Mouse (Mus musculus) liver, embryonic 13.5 days (tissue): ENCODE measurements around the gene Bptf. TPM values are rescaled to one million over a fixed set of nuclear protein-coding genes. Genes with fewer than 3 reads are reported as not detected.
"Not testable (repeated sequence)": the region's sequence is repeated elsewhere in the genome, so short reads cannot be mapped to it uniquely, and the experiment has no call there.

Experiments used
- ATAC-seq: fragments of 200-750 bp; cut with Nextera tagmentation; 2 replicates; pipeline ENCODE4 v1.8.0; 2017; ENCODE audit warnings: low read depth, mild to moderate bottlenecking, moderate number of reproducible peaks, moderate library complexity
- DNase-seq: peaks from one replicate; pipeline ENCODE4 v3.0.0; 2022
- H3K27ac ChIP-seq: fragments of 300-500 bp; sonication (generic); 2 replicates; pipeline ENCODE4 v1.5.1; 2015; ENCODE audit warnings: moderate library complexity, mild to moderate bottlenecking, inconsistent platforms
- H3K27me3 ChIP-seq: fragments of 300-500 bp; sonication (generic); 2 replicates; pipeline ENCODE4 v1.6.1; 2015; ENCODE audit warnings: mild to moderate bottlenecking, inconsistent platforms
- H3K36me3 ChIP-seq: fragments of 300-500 bp; sonication (generic); 2 replicates; pipeline ENCODE4 v1.6.1; 2015; ENCODE audit warnings: mild to moderate bottlenecking, inconsistent platforms
- H3K4me1 ChIP-seq: fragments of 300-500 bp; sonication (generic); replicated peaks from 2 replicates; pipeline ENCODE4 v1.6.1; 2015; ENCODE audit warnings: inconsistent platforms
- H3K4me2 ChIP-seq: fragments of 300-500 bp; sonication (generic); 2 replicates; pipeline ENCODE4 v1.6.1; 2015; ENCODE audit warnings: inconsistent platforms, mild to moderate bottlenecking, moderate library complexity
- H3K4me3 ChIP-seq: fragments of 300-500 bp; sonication (generic); replicated peaks from 2 replicates; pipeline ENCODE4 v1.5.1; 2015; ENCODE audit warnings: mild to moderate bottlenecking, inconsistent platforms
- H3K9ac ChIP-seq: fragments of 300-500 bp; sonication (generic); 2 replicates; pipeline ENCODE4 v1.6.1; 2015; ENCODE audit warnings: mild to moderate bottlenecking, inconsistent platforms
- H3K9me3 ChIP-seq: fragments of 300-500 bp; sonication (generic); replicated peaks from 2 replicates; pipeline ENCODE4 v1.6.1; 2016; ENCODE audit warnings: inconsistent platforms
- WGBS: fragments of 180-500 bp; shearing (Covaris S2); methylation state at CpG from one replicate; pipeline ENCODE4 v1.1.7; 2015; ENCODE audit not compliant: insufficient replicate concordance; 5-methylcytosine and 5-hydroxymethylcytosine counted together
- polyA plus RNA-seq: library from polyadenylated mRNA; unstranded; fragments of >200 nt; fragmentation: Nextera tagmentation; extraction: Ambion mirVana; gene quantifications from 2 replicates; pipeline ENCODE4 v1.2.1, GENCODE M21; 2015

The Bptf gene
- 8.7 and 9.3 TPM in 2 replicates for polyA plus RNA-seq

DNA sequence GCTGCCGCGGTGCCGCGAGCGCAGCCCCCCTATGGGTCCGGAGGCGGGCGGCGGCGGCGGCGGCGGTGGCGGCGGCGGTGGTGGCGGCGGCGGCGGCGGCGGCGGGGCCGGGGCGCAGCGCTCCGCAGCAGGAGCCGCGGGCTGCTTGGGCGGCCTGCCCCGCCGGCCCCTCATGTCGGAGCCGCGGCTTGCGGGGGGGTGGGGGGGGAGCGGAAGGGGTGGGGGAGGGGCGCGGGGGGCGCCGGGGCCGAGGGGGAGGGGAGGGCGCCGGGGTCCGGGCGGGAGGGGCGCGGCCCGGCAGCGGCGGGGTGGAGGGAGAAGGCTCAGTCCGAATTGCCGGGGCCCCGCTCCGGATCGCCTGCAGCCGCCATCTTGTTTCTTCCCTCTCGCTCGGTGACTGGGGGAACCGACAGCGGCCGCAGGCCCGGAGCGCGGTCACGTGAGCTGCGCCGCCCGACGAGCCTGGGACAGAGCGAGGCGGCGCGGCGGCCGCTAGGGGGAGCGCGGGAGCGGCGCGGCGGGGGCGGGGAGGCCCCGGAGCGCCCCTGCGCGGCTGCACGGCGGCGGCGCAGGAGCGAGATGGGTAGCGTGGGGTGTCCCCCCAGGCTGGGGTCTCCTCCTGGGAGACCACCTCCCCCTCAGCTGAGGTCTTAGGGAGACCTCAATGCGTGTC lies at the start of gene Bptf:
Gene Bptf (minus strand): TSS at position 379 of the 673 bp plus-strand sequence.
- Histone ChIP-seq H3K4me1 (peaks cover 46% of the 10 kb centered on the region), H3K4me2 (peak within 1 kb of the TSS; percentile 96), H3K9me3 (no peaks in the 10 kb centered on the region), H3K36me3 (no peaks in the 10 kb centered on the region), H3K9ac (peak within 1 kb of the TSS; percentile 97), H3K4me3 (peak within 1 kb of the TSS; percentile 91), H3K27me3 (no peaks in the 10 kb centered on the region), H3K27ac (peak within 1 kb of the TSS; percentile 88)
- under 1% methylated on average over 49 of the region's 94 CpGs for WGBS
- DNase-seq = peak; percentile 82
- peak; percentile 94 for ATAC-seq

DNA sequence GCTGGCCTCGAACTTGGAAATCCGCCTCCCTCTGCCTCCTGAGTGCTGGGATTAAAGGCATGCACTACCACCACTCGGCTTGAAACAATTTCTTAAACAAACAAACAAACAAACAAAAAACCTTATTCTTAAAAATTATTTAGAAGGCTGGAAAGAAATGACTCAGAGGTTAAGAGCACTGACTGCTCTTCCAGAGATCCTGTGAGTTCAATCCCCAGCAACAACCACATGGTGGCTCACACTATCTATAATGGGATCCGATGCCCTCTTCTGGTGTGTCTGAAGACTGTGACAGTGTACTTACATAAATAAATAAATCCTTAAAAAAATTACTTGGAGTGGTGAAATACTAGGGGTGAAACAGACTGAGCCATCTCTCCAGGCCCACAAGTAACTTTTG lies 29.3 kb upstream of the Bptf start:
- peaks cover 8% of the 10 kb centered on the region; the same call in 1 of the 2 replicates for H3K4me1 ChIP-seq
- H3K4me2 ChIP-seq = no peak overlapping the region
- ATAC-seq (no peak), DNase-seq (no peak)
- peaks cover 9% of the 10 kb centered on the region for H3K36me3 ChIP-seq
- H3K4me3 ChIP-seq = no peak overlapping the region
- no peaks in the 10 kb centered on the region for H3K9me3 ChIP-seq
- no peaks in the 10 kb centered on the region for H3K27me3 ChIP-seq
- no peak overlapping the region for H3K27ac ChIP-seq
- no peak overlapping the region for H3K9ac ChIP-seq
- 63% methylated on average over 4 of the region's 4 CpGs for WGBS

DNA sequence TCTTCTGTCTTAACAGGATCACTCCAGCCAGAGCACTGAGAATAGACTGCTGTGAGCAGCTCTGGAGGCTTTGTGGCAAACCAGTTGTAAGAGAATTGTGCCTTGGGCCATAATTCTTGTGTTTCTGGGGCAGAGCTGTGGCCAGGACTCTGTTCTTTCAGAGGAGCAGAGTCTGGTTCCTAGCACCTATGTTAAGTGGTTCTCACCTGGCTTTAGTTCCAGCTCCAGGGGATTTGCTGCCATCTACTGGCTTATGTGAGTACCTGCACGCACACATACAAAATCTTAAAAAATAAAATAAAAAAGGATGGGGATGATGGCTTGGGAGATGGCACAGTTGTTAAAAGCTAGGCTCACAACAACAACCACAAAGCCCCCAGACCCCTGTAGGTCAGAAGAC lies 27.1 kb upstream of the Bptf start:
- Histone ChIP-seq H3K9me3 (no peaks in the 10 kb centered on the region), H3K4me2 (no peak overlapping the region), H3K27me3 (no peaks in the 10 kb centered on the region), H3K4me3 (no peak overlapping the region), H3K9ac (no peak overlapping the region), H3K4me1 (peaks cover 8% of the 10 kb centered on the region; the same call in 1 of the 2 replicates), H3K27ac (no peak overlapping the region), H3K36me3 (no peaks in the 10 kb centered on the region)
- ATAC-seq (no peak), DNase-seq (no peak)
- 19% methylated on average over 1 of the region's 1 CpGs for WGBS

DNA sequence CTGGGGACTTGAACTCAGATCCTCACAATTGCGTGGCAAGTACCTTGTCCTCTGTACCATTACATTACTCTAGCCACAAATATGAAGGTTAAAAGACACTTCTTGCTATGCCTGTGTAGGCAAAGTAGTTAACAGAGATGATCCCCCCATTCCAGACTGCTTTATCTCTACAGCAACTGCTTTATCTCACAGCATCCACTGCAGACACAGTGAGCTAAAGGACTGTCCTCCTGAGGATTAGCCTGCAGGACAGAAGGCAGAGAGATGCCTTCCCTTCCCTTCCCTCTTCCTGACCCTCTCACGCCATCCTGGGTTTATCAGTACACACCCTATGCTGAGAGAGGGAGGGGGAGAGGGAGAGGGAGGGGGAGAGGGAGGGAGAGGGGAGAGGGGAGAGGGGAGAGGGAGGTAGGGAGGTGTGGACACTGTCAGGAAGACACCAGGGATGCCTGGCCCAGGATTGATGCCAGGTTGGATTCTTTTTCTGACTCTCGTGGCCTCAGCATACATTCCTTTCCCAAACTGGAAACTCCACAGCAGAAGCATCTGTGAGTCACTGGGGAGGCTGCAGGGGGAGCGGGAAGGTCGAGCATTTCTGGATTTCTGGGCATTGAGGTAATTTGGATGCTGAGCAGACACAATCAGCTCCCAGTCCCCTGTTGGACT lies 25.2 kb upstream of the Bptf start:
- 47% methylated on average over 5 of the region's 5 CpGs for WGBS
- ATAC-seq (peak; percentile 20; the same call in 1 of the 2 replicates), DNase-seq (no peak)
- no peaks in the 10 kb centered on the region for H3K9me3 ChIP-seq
- no peak overlapping the region for H3K27ac ChIP-seq
- H3K4me2 ChIP-seq = no peak overlapping the region
- peaks cover 8% of the 10 kb centered on the region; the same call in 1 of the 2 replicates for H3K4me1 ChIP-seq
- no peaks in the 10 kb centered on the region for H3K27me3 ChIP-seq
- H3K9ac ChIP-seq = no peak overlapping the region
- no peaks in the 10 kb centered on the region for H3K36me3 ChIP-seq
- H3K4me3 ChIP-seq = no peak overlapping the region

DNA sequence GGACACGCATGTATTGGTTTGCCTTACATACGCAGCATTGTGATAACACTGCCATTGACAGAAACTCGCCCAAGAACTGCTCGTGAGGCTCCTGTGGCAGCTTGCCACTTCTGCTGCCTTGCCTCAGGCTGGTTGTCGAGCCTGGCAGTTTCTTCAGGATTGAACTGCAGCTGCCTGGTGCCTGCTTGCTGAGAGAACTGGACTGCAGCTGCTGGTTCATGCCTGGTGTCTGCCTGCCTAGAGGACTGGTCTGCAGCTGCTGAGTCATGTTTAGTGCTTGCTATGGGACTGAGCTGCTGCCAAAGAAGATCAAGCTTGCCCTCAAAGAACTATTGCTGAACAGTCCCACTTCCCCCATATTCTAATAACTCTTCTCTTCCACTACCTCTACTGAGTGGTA lies 23.4 kb upstream of the Bptf start:
- DNase-seq (no peak), ATAC-seq (no peak)
- no peak overlapping the region for H3K4me2 ChIP-seq
- no peak overlapping the region for H3K4me3 ChIP-seq
- WGBS = 67% methylated on average over 5 of the region's 5 CpGs
- H3K9me3 ChIP-seq = no peaks in the 10 kb centered on the region
- no peak overlapping the region for H3K27ac ChIP-seq
- H3K27me3 ChIP-seq = no peaks in the 10 kb centered on the region
- H3K9ac ChIP-seq = no peak overlapping the region
- no peaks in the 10 kb centered on the region for H3K36me3 ChIP-seq
- peaks cover 8% of the 10 kb centered on the region; the same call in 1 of the 2 replicates for H3K4me1 ChIP-seq

DNA sequence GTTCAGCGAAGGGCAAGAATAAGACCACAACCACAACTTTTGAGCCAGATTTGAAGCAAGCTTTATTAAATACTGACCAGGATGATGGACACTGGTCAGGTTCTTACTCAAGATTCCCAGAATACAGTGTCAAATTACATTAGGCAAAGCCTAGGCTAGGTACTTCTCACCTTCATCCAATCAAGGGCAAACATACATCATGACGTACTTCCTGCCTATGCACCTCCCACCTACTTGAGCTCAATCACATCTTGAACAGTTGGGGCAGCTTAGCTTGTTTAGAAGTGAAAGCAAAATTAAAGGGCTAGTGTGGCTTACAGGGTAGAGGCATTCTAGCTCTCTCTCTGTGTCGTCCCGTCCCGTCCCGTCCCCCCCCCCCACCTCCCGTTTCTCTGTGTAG lies 22.5 kb upstream of the Bptf start:
- H3K9me3 ChIP-seq = no peaks in the 10 kb centered on the region
- H3K27ac ChIP-seq = no peak overlapping the region
- 62% methylated on average over 7 of the region's 7 CpGs for WGBS
- DNase-seq (no peak), ATAC-seq (no peak)
- H3K4me3 ChIP-seq = no peak overlapping the region
- no peaks in the 10 kb centered on the region for H3K36me3 ChIP-seq
- no peak overlapping the region for H3K4me2 ChIP-seq
- H3K9ac ChIP-seq = no peak overlapping the region
- H3K27me3 ChIP-seq = no peaks in the 10 kb centered on the region
- H3K4me1 ChIP-seq = peaks cover 8% of the 10 kb centered on the region; the same call in 1 of the 2 replicates

DNA sequence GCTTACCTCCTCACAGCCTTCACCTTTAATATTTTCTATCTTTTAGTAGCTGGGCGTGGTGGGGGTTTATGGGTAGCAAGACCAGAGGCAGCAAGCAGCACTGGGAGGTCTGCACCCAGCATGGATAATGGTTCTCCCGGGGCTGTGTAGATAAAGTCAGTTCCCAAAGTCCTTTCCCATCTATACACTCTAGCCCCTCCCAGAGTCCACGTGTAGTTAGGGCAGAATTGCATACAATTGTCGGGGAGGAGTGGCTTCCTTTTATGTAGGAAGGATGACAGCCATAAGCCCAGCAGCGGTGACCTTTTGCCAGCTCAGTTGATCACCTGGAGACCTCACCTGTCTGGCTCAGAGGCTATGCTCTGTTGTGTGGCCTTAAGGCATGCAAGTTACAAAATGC lies 21.7 kb upstream of the Bptf start:
- Histone ChIP-seq H3K27ac (no peak overlapping the region), H3K36me3 (no peaks in the 10 kb centered on the region), H3K27me3 (no peaks in the 10 kb centered on the region), H3K4me1 (peaks cover 8% of the 10 kb centered on the region; the same call in 1 of the 2 replicates), H3K4me2 (no peak overlapping the region), H3K9me3 (no peaks in the 10 kb centered on the region), H3K9ac (no peak overlapping the region), H3K4me3 (no peak overlapping the region)
- 57% methylated on average over 5 of the region's 5 CpGs for WGBS
- ATAC-seq = no peak
- no peak for DNase-seq

DNA sequence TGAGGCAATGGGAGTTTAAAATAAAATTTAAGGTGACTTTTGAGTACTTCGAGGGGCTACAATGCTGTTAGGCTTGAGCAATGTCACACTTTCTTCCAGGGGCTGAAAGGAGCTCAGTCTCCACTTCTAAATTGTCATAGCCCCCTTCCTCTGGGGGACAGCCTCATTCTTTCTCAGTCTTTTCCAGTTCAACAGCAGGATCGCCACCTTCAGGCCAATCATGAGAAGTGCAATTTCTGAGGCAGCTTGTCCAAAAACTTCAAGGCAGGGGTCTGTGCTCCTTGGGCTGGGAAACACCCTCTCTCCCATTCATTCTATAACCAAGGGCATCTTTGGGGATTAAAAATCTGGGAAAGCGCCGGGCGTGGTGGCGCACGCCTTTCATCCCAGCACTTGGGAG lies 19.9 kb upstream of the Bptf start:
- Histone ChIP-seq H3K27me3 (no peaks in the 10 kb centered on the region), H3K4me2 (no peak overlapping the region), H3K4me1 (peaks cover 1% of the 10 kb centered on the region; the same call in 1 of the 2 replicates), H3K27ac (no peak overlapping the region), H3K4me3 (no peak overlapping the region), H3K9me3 (no peaks in the 10 kb centered on the region), H3K36me3 (no peaks in the 10 kb centered on the region), H3K9ac (no peak overlapping the region)
- WGBS = 71% methylated on average over 7 of the region's 7 CpGs
- ATAC-seq = no peak
- no peak for DNase-seq

DNA sequence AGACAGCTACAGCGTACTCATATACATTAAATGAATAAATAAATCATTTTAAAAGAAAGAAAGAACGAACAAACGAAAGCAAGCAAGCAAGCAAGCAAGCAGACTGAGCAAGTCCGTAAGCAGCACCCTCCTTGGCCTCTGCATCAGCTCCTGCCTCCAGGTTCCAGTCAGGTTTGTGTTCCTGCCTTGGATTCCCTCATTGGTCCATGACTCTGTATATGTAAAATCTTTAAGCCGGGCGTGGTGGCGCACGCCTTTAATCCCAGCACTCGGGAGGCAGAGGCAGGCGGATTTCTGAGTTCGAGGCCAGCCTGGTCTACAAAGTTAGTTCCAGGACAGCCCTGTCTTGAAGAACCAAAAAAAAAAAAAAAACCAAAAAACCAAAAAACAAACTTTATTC lies 12.0 kb upstream of the Bptf start:
- not testable (repeated sequence) for H3K4me3 ChIP-seq, DNase-seq, H3K4me1 ChIP-seq, ATAC-seq, H3K9me3 ChIP-seq, H3K36me3 ChIP-seq, H3K27me3 ChIP-seq, H3K4me2 ChIP-seq, H3K9ac ChIP-seq, H3K27ac ChIP-seq
- 85% methylated on average over 11 of the region's 11 CpGs for WGBS

DNA sequence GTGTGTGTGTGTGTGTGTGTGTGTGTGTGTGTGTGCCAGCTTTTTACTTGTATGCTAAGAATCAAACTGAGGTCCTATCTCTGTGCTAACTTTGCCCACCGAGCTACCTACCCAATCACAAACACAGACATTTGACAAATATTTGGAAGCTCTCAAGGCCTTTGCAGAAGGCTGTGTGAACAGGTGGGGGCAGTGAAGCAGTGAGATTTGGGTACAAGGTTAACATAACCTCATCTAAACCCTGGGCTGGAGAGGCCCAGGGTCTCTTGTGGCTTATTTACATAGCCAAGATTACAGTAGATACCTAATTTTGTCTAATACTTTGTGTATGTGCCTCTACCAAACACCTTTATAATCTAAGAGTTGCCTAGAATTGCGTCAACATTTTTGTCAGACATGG lies 10.5 kb upstream of the Bptf start:
- ATAC-seq = no peak
- no peak overlapping the region for H3K27ac ChIP-seq
- H3K4me2 ChIP-seq = no peak overlapping the region
- no peak overlapping the region for H3K9ac ChIP-seq
- no peaks in the 10 kb centered on the region for H3K36me3 ChIP-seq
- no peaks in the 10 kb centered on the region for H3K4me1 ChIP-seq
- DNase-seq = no peak
- H3K27me3 ChIP-seq = no peaks in the 10 kb centered on the region
- 80% methylated on average over 2 of the region's 2 CpGs for whole genome bisulfite sequencing
- no peaks in the 10 kb centered on the region for H3K9me3 ChIP-seq
- H3K4me3 ChIP-seq = no peak overlapping the region

DNA sequence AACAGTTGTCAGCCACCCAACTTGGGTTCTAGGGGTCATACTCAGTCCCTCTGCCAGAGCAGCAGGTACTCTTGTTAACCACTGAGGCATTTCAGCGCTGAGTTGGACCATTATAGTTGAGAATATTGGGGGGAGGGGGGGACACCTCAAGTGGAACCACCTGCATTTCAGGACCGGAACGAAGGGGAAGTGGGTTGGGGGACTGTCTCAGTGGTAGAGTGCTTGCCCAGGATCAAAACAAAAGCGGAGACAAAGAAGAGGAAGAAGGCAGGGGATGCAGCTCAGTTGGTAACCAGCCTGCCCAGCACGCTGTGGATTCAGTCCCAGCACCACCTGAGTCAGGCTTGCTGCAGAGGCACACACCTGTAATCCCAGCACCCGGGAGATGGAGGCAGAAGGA lies 8.8 kb upstream of the Bptf start:
- H3K36me3 ChIP-seq = no peaks in the 10 kb centered on the region
- H3K4me1 ChIP-seq = no peaks in the 10 kb centered on the region; the same call in 1 of the 2 replicates
- ATAC-seq (no peak), DNase-seq (no peak)
- 20% methylated on average over 6 of the region's 6 CpGs for WGBS
- no peak overlapping the region for H3K27ac ChIP-seq
- no peak overlapping the region for H3K4me3 ChIP-seq
- H3K9ac ChIP-seq = no peak overlapping the region
- no peaks in the 10 kb centered on the region for H3K27me3 ChIP-seq
- no peak overlapping the region for H3K4me2 ChIP-seq
- H3K9me3 ChIP-seq = no peaks in the 10 kb centered on the region

DNA sequence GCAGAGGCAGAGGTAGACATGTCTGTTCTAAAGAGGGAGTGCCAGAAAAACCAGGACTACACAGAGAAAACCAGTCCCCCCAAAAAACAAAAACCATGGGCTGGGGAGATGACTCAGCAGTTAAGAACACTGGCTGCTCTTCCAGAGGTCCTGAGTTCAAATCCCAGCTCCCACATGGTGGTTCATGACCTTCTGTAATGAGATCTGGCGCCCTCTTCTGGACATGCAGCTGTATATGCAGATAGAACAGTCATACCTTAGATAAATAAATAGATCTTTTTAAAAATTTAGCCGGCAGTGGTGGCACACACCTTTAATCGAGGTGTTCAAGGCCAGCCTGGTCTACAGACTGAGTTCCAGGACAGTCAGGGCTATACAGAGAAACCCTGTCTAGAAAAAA lies 6.7 kb upstream of the Bptf start:
- Histone ChIP-seq H3K4me3 (no peak overlapping the region), H3K27ac (no peak overlapping the region), H3K4me1 (no peaks in the 10 kb centered on the region; the same call in 1 of the 2 replicates), H3K4me2 (no peak overlapping the region), H3K9me3 (no peaks in the 10 kb centered on the region), H3K27me3 (no peaks in the 10 kb centered on the region), H3K36me3 (no peaks in the 10 kb centered on the region), H3K9ac (no peak overlapping the region)
- ATAC-seq (no peak), DNase-seq (peak; percentile 37)
- WGBS = 50% methylated on average over 3 of the region's 3 CpGs
